Mouse (Mus musculus): ENCODE measurements at regions not wholly inside any gene's neighbourhood (a gene's known extent, or its start where the extent isn't known, plus 50 kb on each side); places are given as distances from the start of the nearest gene placed in this dataset.

DNA sequence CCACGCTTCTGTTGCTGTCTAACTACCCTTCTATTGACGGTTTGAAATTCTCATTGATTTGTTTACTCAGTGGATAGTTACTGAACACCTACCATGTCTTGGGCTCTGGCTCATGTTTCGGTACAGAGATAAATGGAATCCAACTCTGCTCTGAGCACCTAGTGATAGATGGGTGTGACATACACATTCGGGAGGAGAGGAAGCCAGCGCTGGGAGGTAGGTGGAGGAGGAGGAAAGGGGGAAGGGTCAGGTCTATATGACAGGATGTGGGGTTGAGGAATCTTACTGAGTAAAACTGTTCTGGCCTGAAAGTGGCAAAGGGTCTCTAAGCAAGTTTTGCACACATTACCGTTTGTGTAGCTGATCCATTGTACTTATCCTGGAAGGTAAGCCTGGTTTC lies 177.6 kb upstream of the C9orf72 start:
- TF ChIP-seq CTCF (IDR thresholded peaks at IDR 0.05) (no peak), EP300 (IDR thresholded peaks at IDR 0.05) (no peak)
